Mouse (Mus musculus) embryonic facial prominence, embryonic 11.5 days (tissue): Measurements from ENCODE around the gene Malrd1. TPM values are rescaled to one million over a fixed set of nuclear protein-coding genes. Genes with fewer than 3 reads are reported as not detected.

Source experiments
- ATAC-seq: fragments of 200-750 bp; cut with Nextera tagmentation; replicated peaks from 2 replicates; pipeline ENCODE4 v1.8.0; 2017; ENCODE audit warnings: low read depth; ENCODE audit not compliant: insufficient number of reproducible peaks, low FRiP score, low TSS enrichment
- DNase-seq: peaks from one replicate; pipeline ENCODE4 v3.0.0-alpha.2; 2015; ENCODE audit warnings: low spot score
- H3K27ac ChIP-seq: fragments of 300-500 bp; sonication (generic); replicated peaks from 2 replicates; pipeline ENCODE4 v1.5.1; 2014; ENCODE audit warnings: mild to moderate bottlenecking, low read depth, low read length, control low read depth
- H3K27me3 ChIP-seq: fragments of 300-500 bp; sonication (generic); 2 replicates; pipeline ENCODE4 v1.6.1; 2014; ENCODE audit warnings: mild to moderate bottlenecking, low read length, moderate library complexity, mixed read lengths; ENCODE audit not compliant: control insufficient read depth, insufficient read depth
- H3K36me3 ChIP-seq: fragments of 300-500 bp; sonication (generic); replicated peaks from 2 replicates; pipeline ENCODE4 v1.6.1; 2014; ENCODE audit warnings: low read depth, mild to moderate bottlenecking, low read length, moderate library complexity, mixed read lengths; ENCODE audit not compliant: control insufficient read depth, insufficient read depth
- H3K4me1 ChIP-seq: fragments of 300-500 bp; sonication (generic); 2 replicates; pipeline ENCODE4 v1.6.1; 2014; ENCODE audit warnings: low read length, mixed read lengths; ENCODE audit not compliant: control insufficient read depth, insufficient read depth
- H3K4me2 ChIP-seq: fragments of 300-500 bp; sonication (generic); 2 replicates; pipeline ENCODE4 v1.6.1; 2014; ENCODE audit warnings: low read depth, mild to moderate bottlenecking, control low read depth, low read length, moderate library complexity
- H3K4me3 ChIP-seq: fragments of 300-500 bp; sonication (generic); 2 replicates; pipeline ENCODE4 v1.5.1; 2014; ENCODE audit warnings: low read depth, low read length, control low read depth
- H3K9ac ChIP-seq: fragments of 300-500 bp; sonication (generic); replicated peaks from 2 replicates; pipeline ENCODE4 v1.6.1; 2014; ENCODE audit warnings: mild to moderate bottlenecking, control low read depth, low read length
- H3K9me3 ChIP-seq: fragments of 300-500 bp; sonication (generic); replicated peaks from 2 replicates; pipeline ENCODE4 v1.6.1; 2016; ENCODE audit warnings: mild to moderate bottlenecking, low read length, inconsistent platforms, mixed read lengths; ENCODE audit not compliant: control insufficient read depth
- WGBS: fragments of 180-500 bp; shearing (Covaris S2); extraction: QIAGEN DNeasy Blood & Tissue Kit; methylation state at CpG from one replicate; pipeline ENCODE4 v1.1.7; 2014; 5-methylcytosine and 5-hydroxymethylcytosine counted together
- polyA plus RNA-seq: library from polyadenylated mRNA; unstranded; fragments of >200 nt; fragmentation: Nextera tagmentation; extraction: Ambion mirVana; gene quantifications from 2 replicates; pipeline ENCODE4 v1.2.1, GENCODE M21; 2014

Malrd1 gene
- polyA plus RNA-seq, 1 experiment from 2014 or later, result 0.03 TPM

GRCm38 (mm10) chr2:16182140-16182539, 655.9 kb downstream of the Malrd1 start:
- Histone ChIP-seq H3K27ac (no peak overlapping the region), H3K9ac (no peak overlapping the region), H3K9me3 (no peaks in the 10 kb centered on the region), H3K36me3 (no peaks in the 10 kb centered on the region), H3K4me1 (no peaks in the 10 kb centered on the region), H3K4me3 (no peak overlapping the region), H3K27me3 (no peaks in the 10 kb centered on the region), H3K4me2 (no peak overlapping the region)
- no peak for DNase-seq
- no peak for ATAC-seq
- WGBS, result 45% methylated on average over 2 of the region's 2 CpGs

- Histone ChIP-seq H3K36me3 (no peaks in the 10 kb centered on the region), H3K9ac (no peak overlapping the region), H3K4me1 (no peaks in the 10 kb centered on the region), H3K4me2 (no peak overlapping the region), H3K27me3 (no peaks in the 10 kb centered on the region), H3K27ac (no peak overlapping the region), H3K4me3 (no peak overlapping the region), H3K9me3 (no peaks in the 10 kb centered on the region)
- 90% methylated on average over 2 of the region's 2 CpGs for WGBS
- no peak for ATAC-seq
- no peak for DNase-seq
Measured at GRCm38 (mm10) chr2:16183158-16183557, 656.9 kb downstream of the Malrd1 start.

GRCm38 (mm10) chr2:16210016-16210415, 683.7 kb downstream of the Malrd1 start:
- Histone ChIP-seq H3K4me3 (no peak overlapping the region), H3K27me3 (no peaks in the 10 kb centered on the region), H3K4me2 (no peak overlapping the region), H3K36me3 (no peaks in the 10 kb centered on the region), H3K9me3 (no peaks in the 10 kb centered on the region), H3K4me1 (no peaks in the 10 kb centered on the region), H3K27ac (no peak overlapping the region), H3K9ac (no peak overlapping the region)
- DNase-seq (no peak), ATAC-seq (no peak)
- WGBS, result 78% methylated on average over 2 of the region's 2 CpGs

GRCm38 (mm10) chr2:16212752-16213151, 686.5 kb downstream of the Malrd1 start:
- Histone ChIP-seq H3K9me3 (no peaks in the 10 kb centered on the region), H3K4me1 (no peaks in the 10 kb centered on the region), H3K9ac (no peak overlapping the region), H3K36me3 (no peaks in the 10 kb centered on the region), H3K4me3 (no peak overlapping the region), H3K27me3 (no peaks in the 10 kb centered on the region), H3K4me2 (no peak overlapping the region), H3K27ac (no peak overlapping the region)
- ATAC-seq (no peak), DNase-seq (no peak)

GRCm38 (mm10) chr2:16214111-16214510, 687.8 kb downstream of the Malrd1 start:
- WGBS, result 92% methylated on average over 3 of the region's 3 CpGs
- no peak overlapping the region for H3K27ac ChIP-seq
- H3K4me3 ChIP-seq, result no peak overlapping the region

GRCm38 (mm10) chr2:16228187-16228832, 702.0 kb downstream of the Malrd1 start:
- DNase-seq (no peak), ATAC-seq (no peak)
- Histone ChIP-seq H3K27me3 (no peaks in the 10 kb centered on the region), H3K9me3 (no peaks in the 10 kb centered on the region), H3K4me2 (no peak overlapping the region), H3K9ac (no peak overlapping the region), H3K4me1 (no peaks in the 10 kb centered on the region), H3K36me3 (no peaks in the 10 kb centered on the region), H3K27ac (no peak overlapping the region), H3K4me3 (no peak overlapping the region)
- 88% methylated on average over 1 of the region's 1 CpGs for WGBS

More at GRCm38 (mm10) chr2:16214111-16214510, 687.8 kb downstream of the Malrd1 start:
- Histone ChIP-seq H3K27me3 (no peaks in the 10 kb centered on the region), H3K4me2 (no peak overlapping the region), H3K4me1 (no peaks in the 10 kb centered on the region), H3K9me3 (no peaks in the 10 kb centered on the region), H3K9ac (no peak overlapping the region), H3K36me3 (no peaks in the 10 kb centered on the region)
- DNase-seq (no peak), ATAC-seq (no peak)

- DNase-seq (peak; percentile 6), ATAC-seq (no peak)
- Histone ChIP-seq H3K9ac (no peak overlapping the region), H3K36me3 (no peaks in the 10 kb centered on the region), H3K27me3 (no peaks in the 10 kb centered on the region), H3K4me1 (no peaks in the 10 kb centered on the region), H3K4me3 (no peak overlapping the region), H3K4me2 (no peak overlapping the region), H3K27ac (no peak overlapping the region), H3K9me3 (no peaks in the 10 kb centered on the region)
- WGBS, result 59% methylated on average over 1 of the region's 1 CpGs
Measured at GRCm38 (mm10) chr2:16240861-16241260, 714.6 kb downstream of the Malrd1 start.

- no peak overlapping the region for H3K27ac ChIP-seq
- ATAC-seq, result no peak
- no peaks in the 10 kb centered on the region for H3K36me3 ChIP-seq
- H3K9ac ChIP-seq, result no peak overlapping the region
- H3K4me1 ChIP-seq, result no peaks in the 10 kb centered on the region
- WGBS, result 54% methylated on average over 2 of the region's 2 CpGs
- no peak overlapping the region for H3K4me2 ChIP-seq
- no peaks in the 10 kb centered on the region for H3K9me3 ChIP-seq
- no peaks in the 10 kb centered on the region for H3K27me3 ChIP-seq
- H3K4me3 ChIP-seq, result no peak overlapping the region
- peak; percentile 38 for DNase-seq
Measured at GRCm38 (mm10) chr2:16243097-16243496, 716.8 kb downstream of the Malrd1 start.
